Mouse (Mus musculus) neural tube, embryonic 14.5 days (tissue): ENCODE data around the gene Kctd11. TPM values are rescaled to one million over a fixed set of nuclear protein-coding genes. Genes with fewer than 3 reads are reported as not detected.

Experiments
- ATAC-seq: fragments of 200-750 bp; cut with Nextera tagmentation; 2 replicates; pipeline ENCODE4 v1.8.0; 2017; ENCODE audit warnings: low read depth, mild to moderate bottlenecking, moderate TSS enrichment, moderate library complexity
- H3K27ac ChIP-seq: fragments of 300-500 bp; sonication (generic); 2 replicates; pipeline ENCODE4 v1.5.1; 2014; ENCODE audit warnings: low read depth, mild to moderate bottlenecking, control low read depth, low read length, moderate library complexity, mixed read lengths
- H3K27me3 ChIP-seq: fragments of 300-500 bp; sonication (generic); 2 replicates; pipeline ENCODE4 v1.6.1; 2014; ENCODE audit warnings: low read length; ENCODE audit not compliant: control insufficient read depth, insufficient read depth
- H3K36me3 ChIP-seq: fragments of 300-500 bp; sonication (generic); 2 replicates; pipeline ENCODE4 v1.6.1; 2014; ENCODE audit warnings: low read length, mixed read lengths; ENCODE audit not compliant: control insufficient read depth, insufficient read depth
- H3K4me1 ChIP-seq: fragments of 300-500 bp; sonication (generic); 2 replicates; pipeline ENCODE4 v1.6.1; 2014; ENCODE audit warnings: low read length; ENCODE audit not compliant: control insufficient read depth, insufficient read depth
- H3K4me2 ChIP-seq: fragments of 300-500 bp; sonication (generic); 2 replicates; pipeline ENCODE4 v1.6.1; 2014; ENCODE audit warnings: mild to moderate bottlenecking, low read depth, low read length, control low read depth
- H3K4me3 ChIP-seq: fragments of 300-500 bp; sonication (generic); 2 replicates; pipeline ENCODE4 v1.5.1; 2014; ENCODE audit warnings: low read depth, low read length, control low read depth, mixed read lengths
- H3K9ac ChIP-seq: fragments of 300-500 bp; sonication (generic); replicated peaks from 2 replicates; pipeline ENCODE4 v1.6.1; 2014; ENCODE audit warnings: low read depth, mild to moderate bottlenecking, control low read depth, low read length, mixed read lengths
- H3K9me3 ChIP-seq: fragments of 300-500 bp; sonication (generic); 2 replicates; pipeline ENCODE4 v1.6.1; 2016; ENCODE audit warnings: low read length; ENCODE audit not compliant: control insufficient read depth
- WGBS: fragments of 180-500 bp; shearing (Covaris S2); extraction: QIAGEN DNeasy Blood & Tissue Kit; methylation state at CpG from one replicate; pipeline ENCODE4 v1.1.7; 2014; 5-methylcytosine and 5-hydroxymethylcytosine counted together
- polyA plus RNA-seq: library from polyadenylated mRNA; unstranded; fragments of >200 nt; fragmentation: Nextera tagmentation; extraction: Ambion mirVana; gene quantifications from 2 replicates; pipeline ENCODE4 v1.2.1, GENCODE M21; 2014

Kctd11 gene
- polyA plus RNA-seq, 1 experiment from 2014 or later, result 0.80 TPM

DNA sequence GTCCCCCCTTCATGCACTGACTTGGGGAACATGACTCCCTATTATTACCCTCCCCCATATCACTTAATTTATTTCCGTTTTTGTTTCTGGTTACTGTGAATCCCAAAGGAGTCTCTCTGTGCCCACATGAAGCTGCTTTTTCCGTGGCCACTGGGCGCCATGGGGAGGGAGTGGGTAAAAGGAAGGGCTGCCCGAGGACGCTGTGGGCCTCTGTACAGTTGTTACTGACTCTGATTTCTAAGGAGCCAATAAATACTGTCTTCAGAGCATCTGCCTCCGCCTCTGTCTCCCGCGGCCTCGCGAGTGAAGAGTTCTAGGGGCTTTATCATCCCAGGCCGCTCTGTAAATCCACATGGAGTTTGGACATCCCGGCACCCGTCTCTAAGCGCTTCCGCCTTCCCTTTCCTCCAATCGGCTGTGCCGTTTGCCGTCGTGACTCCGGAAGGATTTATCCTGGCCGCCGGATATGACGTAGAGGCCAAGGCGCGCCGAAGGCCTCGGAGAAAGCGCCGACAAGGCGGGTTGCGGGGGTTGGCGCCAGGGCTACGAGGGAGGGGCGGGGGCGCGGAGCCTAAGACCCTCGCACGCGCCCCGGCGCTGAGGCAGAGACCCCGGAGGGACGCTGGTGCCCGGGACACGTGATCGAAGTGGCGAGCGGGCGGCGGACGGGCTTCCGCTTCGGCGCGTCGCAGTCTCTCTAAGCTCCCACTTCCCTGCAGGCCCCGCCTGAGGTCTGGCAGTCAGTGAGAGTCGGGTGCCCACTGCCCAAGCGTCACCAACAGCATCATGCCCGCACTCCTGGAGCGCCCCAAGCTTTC, 32.6 kb upstream of the Kctd11 start, which contains the start of gene Gps2:
Gene Gps2, plus strand, starts transcription at position 335 of the 818 bp plus-strand sequence.
- peak; percentile 90 for ATAC-seq
- 2% methylated on average over 61 of the region's 61 CpGs for WGBS

DNA sequence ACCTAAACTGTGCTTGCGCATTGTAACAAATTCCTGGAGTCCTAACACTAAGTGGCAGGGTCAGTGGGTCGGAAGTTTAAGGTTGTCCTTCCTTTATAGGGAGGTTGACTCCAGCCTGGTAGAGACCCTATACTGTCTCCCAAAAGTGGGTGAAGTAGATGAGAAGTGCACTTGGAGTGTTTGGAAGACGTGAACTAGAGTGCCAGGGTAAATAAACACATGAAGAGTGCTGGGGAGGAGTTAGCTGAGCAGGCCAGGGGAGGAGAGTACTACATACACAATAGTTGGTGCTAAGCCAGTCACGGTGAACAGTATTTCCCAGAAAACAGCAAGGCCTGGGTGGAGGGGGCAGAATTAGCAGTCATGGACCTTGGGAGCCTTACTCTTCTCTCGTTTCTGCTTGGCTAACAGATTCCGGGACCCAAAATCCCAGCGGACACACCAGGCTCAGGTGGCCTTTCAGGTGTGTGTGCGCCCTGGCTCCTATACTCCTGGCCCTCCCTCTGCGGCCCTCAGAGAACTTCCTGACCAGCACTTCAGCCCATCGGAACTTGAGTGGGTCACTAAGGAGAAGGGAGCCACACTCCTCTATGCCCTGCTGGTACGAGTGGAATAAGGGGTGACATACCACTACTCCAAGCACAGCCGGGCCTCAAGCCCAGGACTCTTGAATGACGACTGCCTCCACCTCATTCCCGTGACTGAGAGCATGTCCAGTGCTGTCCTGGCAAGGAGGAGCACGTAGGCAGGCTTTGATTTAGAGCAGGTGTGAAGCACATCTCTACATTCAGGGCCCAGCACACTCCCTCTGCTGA, 31.7 kb upstream of the Kctd11 start:
- Histone ChIP-seq H3K9me3 (no peaks in the 10 kb centered on the region), H3K4me2 (peak overlapping the region; percentile 99), H3K9ac (no peak overlapping the region), H3K27ac (no peak overlapping the region), H3K27me3 (no peaks in the 10 kb centered on the region), H3K36me3 (peaks cover 65% of the 10 kb centered on the region), H3K4me3 (peak overlapping the region; percentile 77), H3K4me1 (peaks cover 12% of the 10 kb centered on the region; the same call in 1 of the 2 replicates)
- 80% methylated on average over 15 of the region's 15 CpGs for WGBS
- ATAC-seq, result no peak; the same call in 1 of the 2 replicates

More for the DNA sequence above, 32.6 kb upstream of the Kctd11 start, which contains the start of gene Gps2:
- Histone ChIP-seq H3K4me1 (peaks cover 12% of the 10 kb centered on the region; the same call in 1 of the 2 replicates), H3K9ac (peak within 1 kb of the TSS; percentile 82), H3K27me3 (no peaks in the 10 kb centered on the region), H3K4me2 (peak within 1 kb of the TSS; percentile 99), H3K9me3 (no peaks in the 10 kb centered on the region), H3K27ac (peak within 1 kb of the TSS; percentile 89), H3K36me3 (peaks cover 65% of the 10 kb centered on the region), H3K4me3 (peak within 1 kb of the TSS; percentile 77)

GRCm38 (mm10) chr11:69911701-69912100, 30.5 kb upstream of the Kctd11 start:
- Histone ChIP-seq H3K9ac (no peak overlapping the region), H3K9me3 (no peaks in the 10 kb centered on the region), H3K27ac (no peak overlapping the region), H3K36me3 (peaks cover 70% of the 10 kb centered on the region), H3K4me2 (no peak overlapping the region), H3K4me3 (no peak overlapping the region), H3K27me3 (no peaks in the 10 kb centered on the region), H3K4me1 (peaks cover 12% of the 10 kb centered on the region; the same call in 1 of the 2 replicates)
- ATAC-seq, result no peak
- WGBS, result 97% methylated on average over 6 of the region's 6 CpGs

DNA sequence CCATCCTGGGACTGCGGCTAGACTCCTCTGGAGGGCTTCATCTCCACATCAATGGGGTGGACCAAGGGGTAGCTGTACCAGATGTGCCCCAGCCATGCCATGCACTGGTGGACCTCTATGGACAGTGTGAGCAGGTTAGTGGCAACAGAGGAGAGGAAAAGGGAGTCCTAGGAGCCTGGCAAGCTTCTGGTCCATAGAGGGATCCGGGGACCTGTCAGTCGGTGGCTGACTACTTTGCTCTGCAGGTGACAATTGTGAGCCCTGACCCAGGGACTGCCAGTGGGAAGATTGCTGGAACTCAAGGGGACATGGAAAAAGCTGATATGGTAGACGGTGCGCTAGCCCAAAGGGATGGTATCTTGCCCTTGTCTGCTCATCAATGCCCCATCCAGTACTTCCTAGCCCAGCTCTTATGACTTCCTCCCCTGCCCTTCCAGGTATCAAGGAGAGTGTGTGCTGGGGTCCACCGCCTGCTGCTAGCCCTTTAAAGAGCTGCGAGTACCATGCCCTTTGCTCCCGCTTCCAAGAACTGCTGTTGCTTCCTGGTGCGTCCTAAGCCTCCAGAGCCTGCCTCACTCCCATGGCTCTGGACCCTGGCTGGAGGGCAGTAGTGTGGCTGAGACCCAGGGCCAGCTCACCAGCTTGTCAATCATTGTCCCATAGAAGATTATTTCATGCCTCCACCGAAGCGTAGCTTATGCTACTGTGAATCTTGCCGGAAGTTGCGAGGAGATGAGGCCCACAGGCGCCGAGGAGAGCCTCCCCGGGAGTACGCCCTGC, 29.8 kb upstream of the Kctd11 start:
- no peak for ATAC-seq
- WGBS, result 95% methylated on average over 17 of the region's 17 CpGs

DNA sequence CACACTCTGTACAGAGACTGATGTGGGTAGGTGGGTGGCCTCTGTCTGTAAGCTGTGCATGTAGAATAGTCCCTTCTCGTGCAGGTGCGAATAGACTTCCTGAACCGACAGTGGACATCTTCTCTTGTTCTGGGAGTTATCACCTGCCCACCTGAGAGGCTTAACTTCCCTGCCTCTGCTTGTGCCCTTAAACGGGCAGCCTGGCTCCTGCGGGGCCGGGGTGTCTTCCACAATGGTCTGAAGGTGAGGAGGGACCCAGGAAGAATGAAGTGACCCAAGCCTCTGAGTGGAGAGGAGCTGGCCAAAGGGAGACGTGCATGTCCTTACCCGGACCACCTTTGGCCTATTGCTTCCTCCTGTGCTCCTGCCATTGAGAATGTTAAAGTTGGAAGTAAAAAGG, 29.0 kb upstream of the Kctd11 start:
- WGBS, result 99% methylated on average over 8 of the region's 8 CpGs

More for the DNA sequence above, 29.8 kb upstream of the Kctd11 start:
- H3K36me3 ChIP-seq, result peaks cover 73% of the 10 kb centered on the region
- no peak overlapping the region for H3K9ac ChIP-seq
- no peak overlapping the region for H3K27ac ChIP-seq
- no peak overlapping the region for H3K4me2 ChIP-seq
- H3K27me3 ChIP-seq, result no peaks in the 10 kb centered on the region
- no peak overlapping the region for H3K4me3 ChIP-seq
- H3K4me1 ChIP-seq, result peaks cover 11% of the 10 kb centered on the region; the same call in 1 of the 2 replicates
- H3K9me3 ChIP-seq, result no peaks in the 10 kb centered on the region

DNA sequence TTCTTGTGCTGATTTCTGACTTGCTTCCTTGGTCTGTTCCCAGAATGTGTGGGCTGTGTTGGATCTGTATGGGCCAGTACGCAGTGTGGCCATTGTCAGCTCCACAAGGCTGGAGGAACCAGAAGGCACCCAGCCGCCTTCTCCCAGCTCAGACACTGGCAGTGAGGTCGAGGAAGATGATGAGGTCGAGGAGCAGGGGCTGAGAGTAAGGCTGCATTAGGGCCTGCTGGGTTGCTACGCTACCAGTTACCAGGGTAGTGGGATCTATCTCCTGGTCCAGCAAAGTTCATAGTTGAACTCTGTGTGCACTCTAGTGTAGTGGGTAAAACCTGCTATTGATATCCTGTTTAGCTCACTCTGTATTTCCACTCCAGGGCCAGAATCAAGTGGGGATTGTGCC, 28.0 kb upstream of the Kctd11 start:
- peaks cover 75% of the 10 kb centered on the region for H3K36me3 ChIP-seq
- WGBS, result 89% methylated on average over 5 of the region's 5 CpGs
- no peak overlapping the region for H3K9ac ChIP-seq

More for the DNA sequence above, 29.0 kb upstream of the Kctd11 start:
- peaks cover 72% of the 10 kb centered on the region for H3K36me3 ChIP-seq
- H3K27ac ChIP-seq, result no peak overlapping the region
- ATAC-seq, result no peak
- H3K27me3 ChIP-seq, result no peaks in the 10 kb centered on the region
- H3K9ac ChIP-seq, result no peak overlapping the region
- H3K9me3 ChIP-seq, result no peaks in the 10 kb centered on the region
- H3K4me1 ChIP-seq, result peaks cover 7% of the 10 kb centered on the region; the same call in 1 of the 2 replicates
- no peak overlapping the region for H3K4me2 ChIP-seq
- H3K4me3 ChIP-seq, result no peak overlapping the region

DNA sequence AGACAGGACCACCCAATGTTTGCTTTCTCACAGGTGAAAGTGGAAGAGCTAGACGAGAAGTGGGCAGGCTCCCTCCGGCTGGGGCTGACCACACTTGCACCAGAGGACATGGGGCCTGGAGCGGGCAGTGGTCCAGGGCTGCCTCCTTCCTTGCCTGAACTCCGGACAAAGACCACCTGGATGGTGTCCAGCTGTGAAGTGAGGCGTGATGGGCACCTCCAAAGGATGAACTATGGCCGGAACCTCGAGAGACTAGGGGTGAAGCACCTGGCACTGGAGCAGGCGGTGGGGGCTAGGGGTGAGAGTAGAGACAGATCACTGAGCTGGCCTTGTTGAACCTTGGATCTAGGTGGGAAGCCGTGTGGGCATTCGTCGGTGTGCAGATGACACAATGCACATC, 27.4 kb upstream of the Kctd11 start:
- H3K27me3 ChIP-seq, result no peaks in the 10 kb centered on the region
- WGBS, result 93% methylated on average over 11 of the region's 11 CpGs
- H3K9ac ChIP-seq, result no peak overlapping the region
- H3K36me3 ChIP-seq, result peaks cover 80% of the 10 kb centered on the region
- H3K4me1 ChIP-seq, result 0 out of 2 replicates have a peak, but pooled peaks cover 2% of the 10 kb centered on the region
- no peak overlapping the region for H3K4me2 ChIP-seq
- no peaks in the 10 kb centered on the region for H3K9me3 ChIP-seq
- no peak overlapping the region for H3K4me3 ChIP-seq
- H3K27ac ChIP-seq, result no peak overlapping the region
- ATAC-seq, result no peak

More for the DNA sequence above, 28.0 kb upstream of the Kctd11 start:
- no peaks in the 10 kb centered on the region for H3K27me3 ChIP-seq
- 0 out of 2 replicates have a peak, but pooled peaks cover 2% of the 10 kb centered on the region for H3K4me1 ChIP-seq
- no peak overlapping the region for H3K4me2 ChIP-seq
- no peak for ATAC-seq
- no peaks in the 10 kb centered on the region for H3K9me3 ChIP-seq
- no peak overlapping the region for H3K27ac ChIP-seq
- H3K4me3 ChIP-seq, result no peak overlapping the region

DNA sequence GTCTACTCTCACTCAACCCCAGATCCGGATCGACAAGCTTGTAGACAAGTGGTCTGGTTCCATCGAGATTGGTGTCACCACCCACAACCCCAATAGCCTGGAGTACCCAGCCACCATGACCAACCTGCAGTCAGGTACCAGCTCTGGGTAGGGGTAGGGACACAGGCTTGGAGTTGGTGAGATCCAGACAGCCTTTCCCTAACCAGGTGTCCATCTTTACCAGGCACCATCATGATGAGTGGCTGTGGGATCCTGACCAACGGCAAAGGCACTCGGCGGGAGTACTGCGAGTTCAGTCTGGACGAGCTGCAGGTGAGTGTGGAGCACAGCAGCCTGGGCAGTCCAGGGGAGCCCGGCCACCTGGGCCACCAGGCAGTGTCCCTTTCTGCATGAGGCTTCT, 23.1 kb upstream of the Kctd11 start:
- Histone ChIP-seq H3K4me2 (no peak overlapping the region), H3K36me3 (peaks cover 47% of the 10 kb centered on the region), H3K27ac (no peak overlapping the region), H3K9me3 (no peaks in the 10 kb centered on the region), H3K4me3 (no peak overlapping the region), H3K4me1 (peaks cover 17% of the 10 kb centered on the region), H3K27me3 (no peaks in the 10 kb centered on the region), H3K9ac (no peak overlapping the region)
- 98% methylated on average over 9 of the region's 9 CpGs for WGBS
- no peak for ATAC-seq
